Mouse (Mus musculus) forebrain, postnatal 0 days (tissue): ENCODE measurements around the gene Edc4. TPM values are rescaled to one million over a fixed set of nuclear protein-coding genes. Genes with fewer than 3 reads are reported as not detected.

ENCODE experiments used
- ATAC-seq: fragments of 200-750 bp; cut with Nextera tagmentation; 2 replicates; pipeline ENCODE4 v1.8.0; 2017; ENCODE audit warnings: mild to moderate bottlenecking, moderate library complexity
- DNase-seq: peaks from one replicate; pipeline ENCODE4 v3.0.0-alpha.2; 2015
- H3K27ac ChIP-seq: fragments of 300-500 bp; sonication (generic); 2 replicates; pipeline ENCODE4 v1.5.1; 2014; ENCODE audit warnings: low read depth, mild to moderate bottlenecking, antibody characterized with exemption, low read length, moderate library complexity, mixed read lengths
- H3K27me3 ChIP-seq: fragments of 300-500 bp; sonication (generic); 2 replicates; pipeline ENCODE4 v1.6.1; 2014; ENCODE audit warnings: mild to moderate bottlenecking, low read length, mixed read lengths; ENCODE audit not compliant: insufficient read depth
- H3K36me3 ChIP-seq: fragments of 300-500 bp; sonication (generic); 2 replicates; pipeline ENCODE4 v1.6.1; 2014; ENCODE audit warnings: mild to moderate bottlenecking, moderate library complexity; ENCODE audit not compliant: insufficient read depth
- H3K4me1 ChIP-seq: fragments of 300-500 bp; sonication (generic); 2 replicates; pipeline ENCODE4 v1.6.1; 2014; ENCODE audit warnings: antibody characterized with exemption; ENCODE audit not compliant: insufficient read depth
- H3K4me2 ChIP-seq: fragments of 300-500 bp; sonication (generic); 2 replicates; pipeline ENCODE4 v1.6.1; 2014; ENCODE audit warnings: low read depth, mild to moderate bottlenecking, moderate library complexity
- H3K4me3 ChIP-seq: fragments of 300-500 bp; sonication (generic); 2 replicates; pipeline ENCODE4 v1.5.1; 2014; ENCODE audit warnings: low read depth, low read length, mixed read lengths
- H3K9ac ChIP-seq: fragments of 300-500 bp; sonication (generic); 2 replicates; pipeline ENCODE4 v1.6.1; 2014; ENCODE audit warnings: mild to moderate bottlenecking
- H3K9me3 ChIP-seq: fragments of 300-500 bp; sonication (generic); 2 replicates; pipeline ENCODE4 v1.6.1; 2016; ENCODE audit warnings: low read length
- CTCF ChIP-seq: sonication (generic); IDR thresholded peaks from 2 replicates; pipeline ENCODE4 v1.5.1; 2016; ENCODE audit warnings: antibody characterized with exemption, control low read depth, low read depth
- WGBS: fragments of 180-500 bp; shearing (Covaris S2); extraction: QIAGEN DNeasy Blood & Tissue Kit; methylation state at CpG from one replicate; pipeline ENCODE4 v1.1.7; 2014; 5-methylcytosine and 5-hydroxymethylcytosine counted together
- polyA plus RNA-seq: library from polyadenylated mRNA; unstranded; fragments of >200 nt; fragmentation: Nextera tagmentation; extraction: Ambion mirVana; gene quantifications from 2 replicates; pipeline ENCODE4 v1.2.1, GENCODE M21; 2015
- total RNA-seq: library from RNA; depleted of rRNA; stranded (reverse); fragments of >200 nt; gene quantifications from 2 replicates; pipeline ENCODE4 v1.2.3, GENCODE M21; 2014; rRNA removed

The Edc4 gene
- total and polyA plus RNA-seq, 2 experiments from 2014 or later, result 41.7 to 96.7 TPM

DNA sequence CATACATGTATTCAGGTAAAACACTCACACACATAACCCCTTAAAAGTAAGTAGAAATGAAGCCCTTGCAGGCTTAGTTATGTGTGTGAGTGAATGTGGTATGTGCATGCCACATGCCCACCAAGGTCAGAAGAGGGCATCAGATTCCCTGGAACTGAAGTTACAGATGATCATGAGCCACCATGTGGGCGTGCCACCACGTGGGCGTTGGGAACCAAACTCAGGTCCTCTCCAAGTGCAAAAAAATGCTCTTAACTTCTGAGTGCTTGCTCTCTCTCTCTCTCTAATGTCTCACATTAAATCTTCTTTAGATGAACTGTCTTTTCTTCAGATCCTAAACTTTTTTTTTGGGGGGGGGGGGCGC is 57.6 kb downstream of the Edc4 start, which contains the start of gene Psmb10:
Psmb10 (minus strand) TSS at position 139 of the 364 bp plus-strand sequence.
- no peaks in the 10 kb centered on the region for H3K9me3 ChIP-seq
- H3K27ac ChIP-seq, result peak within 1 kb of the TSS; percentile 81
- H3K36me3 ChIP-seq, result no peaks in the 10 kb centered on the region
- peaks cover 6% of the 10 kb centered on the region; the same call in 1 of the 2 replicates for H3K4me1 ChIP-seq
- DNase-seq (no peak), ATAC-seq (no peak)
- H3K4me2 ChIP-seq, result peak within 1 kb of the TSS; percentile 94
- WGBS, result 30% methylated on average over 4 of the region's 4 CpGs
- peak; percentile 19; the same call in 1 of the 2 replicates for TF ChIP-seq CTCF
- peak within 1 kb of the TSS; percentile 58 for H3K4me3 ChIP-seq
- H3K9ac ChIP-seq, result peak within 1 kb of the TSS; percentile 89
- H3K27me3 ChIP-seq, result no peaks in the 10 kb centered on the region

- Histone ChIP-seq H3K9ac (no peak overlapping the region), H3K4me2 (no peak overlapping the region), H3K9me3 (no peaks in the 10 kb centered on the region), H3K27me3 (no peaks in the 10 kb centered on the region), H3K27ac (no peak overlapping the region), H3K4me1 (peaks cover 6% of the 10 kb centered on the region; the same call in 1 of the 2 replicates), H3K4me3 (no peak overlapping the region), H3K36me3 (0 out of 2 replicates have a peak, but pooled peaks cover 5% of the 10 kb centered on the region)
- ATAC-seq (no peak), DNase-seq (no peak)
- 91% methylated on average over 11 of the region's 11 CpGs for WGBS
- TF ChIP-seq CTCF, result no peak
Observed at GRCm38 (mm10) chr8:105942026-105942425, 61.3 kb downstream of the Edc4 start.

GRCm38 (mm10) chr8:105942542-105942941 is 61.9 kb downstream of the Edc4 start:
- H3K27me3 ChIP-seq, result no peaks in the 10 kb centered on the region
- 89% methylated on average over 5 of the region's 5 CpGs for WGBS
- H3K4me2 ChIP-seq, result no peak overlapping the region
- no peaks in the 10 kb centered on the region for H3K9me3 ChIP-seq
- DNase-seq (no peak), ATAC-seq (no peak)
- no peak overlapping the region for H3K9ac ChIP-seq
- peaks cover 6% of the 10 kb centered on the region; the same call in 1 of the 2 replicates for H3K4me1 ChIP-seq
- no peak for TF ChIP-seq CTCF
- 0 out of 2 replicates have a peak, but pooled peaks cover 5% of the 10 kb centered on the region for H3K36me3 ChIP-seq
- H3K4me3 ChIP-seq, result no peak overlapping the region
- no peak overlapping the region for H3K27ac ChIP-seq

DNA sequence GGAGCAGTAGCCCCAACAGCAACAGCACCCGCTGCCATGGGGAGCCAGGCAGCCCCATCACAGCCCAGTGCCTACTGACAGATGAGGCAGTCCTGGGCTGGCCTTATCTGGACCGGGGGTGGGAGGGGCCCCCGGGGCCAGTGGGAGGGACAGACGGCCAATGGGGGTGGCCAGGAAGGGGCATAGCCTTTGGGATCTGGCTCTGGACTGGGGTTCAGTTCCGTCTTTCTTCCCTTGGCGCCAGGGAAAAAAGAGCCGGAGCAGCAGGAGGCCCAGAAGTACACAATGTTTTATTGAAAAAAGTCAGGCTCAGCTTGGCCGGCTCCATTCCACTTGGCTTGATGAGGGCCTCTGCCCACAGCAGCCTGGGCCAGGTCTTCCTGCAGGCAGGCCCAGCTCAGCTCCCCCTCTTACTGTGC is 62.6 kb downstream of the Edc4 start, which contains the start of gene Lcat:
Lcat (minus strand) TSS at position 62 of the 419 bp plus-strand sequence.
- H3K36me3 ChIP-seq, result 0 out of 2 replicates have a peak, but pooled peaks cover 5% of the 10 kb centered on the region
- no peak for TF ChIP-seq CTCF
- H3K4me3 ChIP-seq, result no peak within 1 kb of the TSS
- H3K4me1 ChIP-seq, result 0 out of 2 replicates have a peak, but pooled peaks cover under 1% of the 10 kb centered on the region
- H3K4me2 ChIP-seq, result no peak within 1 kb of the TSS
- peak within 1 kb of the TSS; percentile 35; the same call in 1 of the 2 replicates for H3K27ac ChIP-seq
- ATAC-seq (peak; percentile 87), DNase-seq (peak; percentile 41)
- no peaks in the 10 kb centered on the region for H3K9me3 ChIP-seq
- no peaks in the 10 kb centered on the region for H3K27me3 ChIP-seq
- H3K9ac ChIP-seq, result no peak within 1 kb of the TSS
- WGBS, result 55% methylated on average over 8 of the region's 8 CpGs

Other genes with a start within 250 kb of the Edc4 start
- gene Ctcf, start 244.3 kb upstream of the Edc4 start, total RNA-seq, result 39.5 and 52.5 TPM in 2 replicates
- 67.9 and 86.0 TPM in 2 replicates for gene Ctcf, start 244.3 kb upstream of the Edc4 start, polyA plus RNA-seq
- 1.5 TPM in 1 of 2 replicates, not detected in the other for gene Agrp, start 243.5 kb upstream of the Edc4 start, total RNA-seq
- gene Agrp, start 243.5 kb upstream of the Edc4 start, polyA plus RNA-seq, result 0.62 and 0.90 TPM in 2 replicates
- gene Carmil2, start 194.6 kb upstream of the Edc4 start, total RNA-seq, result 4.4 and 5.6 TPM in 2 replicates
- gene Carmil2, start 194.6 kb upstream of the Edc4 start, polyA plus RNA-seq, result 21.5 and 28.0 TPM in 2 replicates
- gene Acd, start 179.8 kb upstream of the Edc4 start, total RNA-seq, result 24.1 and 35.0 TPM in 2 replicates
- 90.0 and 95.7 TPM in 2 replicates for gene Acd, start 179.8 kb upstream of the Edc4 start, polyA plus RNA-seq
- 59.3 and 71.1 TPM in 2 replicates for gene Pard6a, start 179.7 kb upstream of the Edc4 start, total RNA-seq
- gene Pard6a, start 179.7 kb upstream of the Edc4 start, polyA plus RNA-seq, result 63.8 and 72.5 TPM in 2 replicates
- gene 4933405L10Rik, start 173.2 kb upstream of the Edc4 start, total RNA-seq, result 0.23 TPM in 1 of 2 replicates, not detected in the other
- gene 4933405L10Rik, start 173.2 kb upstream of the Edc4 start, polyA plus RNA-seq, result 0.21 and 0.31 TPM in 2 replicates
- gene Enkd1, start 172.7 kb upstream of the Edc4 start, total RNA-seq, result 10.3 and 10.9 TPM in 2 replicates
- 15.2 and 16.8 TPM in 2 replicates for gene Enkd1, start 172.7 kb upstream of the Edc4 start, polyA plus RNA-seq
- 42.6 and 51.2 TPM in 2 replicates for gene Gfod2, start 122.2 kb upstream of the Edc4 start, total RNA-seq
- gene Gfod2, start 122.2 kb upstream of the Edc4 start, polyA plus RNA-seq, result 58.4 and 71.2 TPM in 2 replicates
- gene Ranbp10, start 53.5 kb upstream of the Edc4 start, total RNA-seq, result 9.8 and 13.6 TPM in 2 replicates
- gene Ranbp10, start 53.5 kb upstream of the Edc4 start, polyA plus RNA-seq, result 3.5 and 4.5 TPM in 2 replicates
- 0.67 and 1.2 TPM in 2 replicates for gene Tsnaxip1, start 53.1 kb upstream of the Edc4 start, total RNA-seq
- gene Tsnaxip1, start 53.1 kb upstream of the Edc4 start, polyA plus RNA-seq, result 0.92 and 1.1 TPM in 2 replicates
- gene Cenpt, start 27.6 kb upstream of the Edc4 start, total RNA-seq, result 42.4 and 44.7 TPM in 2 replicates
- gene Cenpt, start 27.6 kb upstream of the Edc4 start, polyA plus RNA-seq, result 39.0 and 42.8 TPM in 2 replicates
- 60.4 and 81.9 TPM in 2 replicates for gene Thap11, start 25.7 kb upstream of the Edc4 start, total RNA-seq
- 48.6 and 57.2 TPM in 2 replicates for gene Thap11, start 25.7 kb upstream of the Edc4 start, polyA plus RNA-seq
- gene Nutf2, start 20.3 kb upstream of the Edc4 start, total RNA-seq, result 70.4 and 89.5 TPM in 2 replicates
- gene Nutf2, start 20.3 kb upstream of the Edc4 start, polyA plus RNA-seq, result 142 and 146 TPM in 2 replicates
- gene Nrn1l, start 12.7 kb downstream of the Edc4 start, total RNA-seq, result 0.92 TPM in 1 of 2 replicates, not detected in the other
- 0.36 and 1.2 TPM in 2 replicates for gene Nrn1l, start 12.7 kb downstream of the Edc4 start, polyA plus RNA-seq
- gene Pskh1, start 19.6 kb downstream of the Edc4 start, total RNA-seq, result 16.6 and 24.5 TPM in 2 replicates
- gene Pskh1, start 19.6 kb downstream of the Edc4 start, polyA plus RNA-seq, result 8.0 and 10.4 TPM in 2 replicates
- 1.0 and 3.3 TPM in 2 replicates for gene Ctrl, start 53.0 kb downstream of the Edc4 start, total RNA-seq
- 1.1 and 1.9 TPM in 2 replicates for gene Ctrl, start 53.0 kb downstream of the Edc4 start, polyA plus RNA-seq
- gene Psmb10, start 57.6 kb downstream of the Edc4 start, total RNA-seq, result 46.5 and 63.7 TPM in 2 replicates
- 86.2 and 95.8 TPM in 2 replicates for gene Psmb10, start 57.6 kb downstream of the Edc4 start, polyA plus RNA-seq
- gene Lcat, start 62.5 kb downstream of the Edc4 start, total RNA-seq, result 6.0 and 7.9 TPM in 2 replicates
- gene Lcat, start 62.5 kb downstream of the Edc4 start, polyA plus RNA-seq, result 3.8 and 5.9 TPM in 2 replicates
- gene Slc12a4, start 85.2 kb downstream of the Edc4 start, total RNA-seq, result 9.7 and 12.4 TPM in 2 replicates
- 9.8 and 12.1 TPM in 2 replicates for gene Slc12a4, start 85.2 kb downstream of the Edc4 start, polyA plus RNA-seq
- not detected in 2 replicates for gene Dpep3, start 98.5 kb downstream of the Edc4 start, total RNA-seq
- not detected in 2 replicates for gene Dpep3, start 98.5 kb downstream of the Edc4 start, polyA plus RNA-seq
- gene Dus2, start 110.5 kb downstream of the Edc4 start, total RNA-seq, result 14.3 and 17.8 TPM in 2 replicates
- gene Dus2, start 110.5 kb downstream of the Edc4 start, polyA plus RNA-seq, result 15.2 and 21.7 TPM in 2 replicates
- not detected in 2 replicates for gene Dpep2nb, start 125.1 kb downstream of the Edc4 start, total RNA-seq
- not detected in 2 replicates for gene Dpep2nb, start 125.1 kb downstream of the Edc4 start, polyA plus RNA-seq
- 31.5 and 33.8 TPM in 2 replicates for gene Ddx28, start 131.0 kb downstream of the Edc4 start, total RNA-seq
- 23.7 and 25.3 TPM in 2 replicates for gene Ddx28, start 131.0 kb downstream of the Edc4 start, polyA plus RNA-seq
- 11.4 and 16.0 TPM in 2 replicates for gene Nfatc3, start 178.0 kb downstream of the Edc4 start, total RNA-seq
- gene Nfatc3, start 178.0 kb downstream of the Edc4 start, polyA plus RNA-seq, result 0.93 and 1.9 TPM in 2 replicates